Mouse (Mus musculus) hindbrain, embryonic 16.5 days (tissue): Measurements from ENCODE around the gene Efhc1. TPM values are rescaled to one million over a fixed set of nuclear protein-coding genes. Genes with fewer than 3 reads are reported as not detected.

ENCODE experiments used
- ATAC-seq: fragments of 200-750 bp; cut with Nextera tagmentation; 2 replicates; pipeline ENCODE4 v1.8.0; 2017; ENCODE audit warnings: moderate TSS enrichment, moderate library complexity
- H3K27ac ChIP-seq: fragments of 300-500 bp; sonication (generic); 2 replicates; pipeline ENCODE4 v1.5.1; 2014; ENCODE audit warnings: low read depth, mild to moderate bottlenecking, control low read depth, low read length, moderate library complexity
- H3K27me3 ChIP-seq: fragments of 300-500 bp; sonication (generic); replicated peaks from 2 replicates; pipeline ENCODE4 v1.6.1; 2014; ENCODE audit warnings: low read length; ENCODE audit not compliant: control insufficient read depth, insufficient read depth
- H3K36me3 ChIP-seq: fragments of 300-500 bp; sonication (generic); 2 replicates; pipeline ENCODE4 v1.6.1; 2014; ENCODE audit warnings: mild to moderate bottlenecking, low read length, moderate library complexity, mixed read lengths; ENCODE audit not compliant: control insufficient read depth, insufficient read depth
- H3K4me1 ChIP-seq: fragments of 300-500 bp; sonication (generic); 2 replicates; pipeline ENCODE4 v1.6.1; 2014; ENCODE audit warnings: low read depth, low read length; ENCODE audit not compliant: control insufficient read depth, insufficient read depth
- H3K4me2 ChIP-seq: fragments of 300-500 bp; sonication (generic); 2 replicates; pipeline ENCODE4 v1.6.1; 2014; ENCODE audit warnings: mild to moderate bottlenecking, low read length, control low read depth, moderate library complexity
- H3K4me3 ChIP-seq: fragments of 300-500 bp; sonication (generic); 2 replicates; pipeline ENCODE4 v1.5.1; 2014; ENCODE audit warnings: mild to moderate bottlenecking, low read length, control low read depth, moderate library complexity
- H3K9ac ChIP-seq: fragments of 300-500 bp; sonication (generic); 2 replicates; pipeline ENCODE4 v1.6.1; 2014; ENCODE audit warnings: low read depth, mild to moderate bottlenecking, control low read depth, low read length, moderate library complexity
- H3K9me3 ChIP-seq: fragments of 300-500 bp; sonication (generic); 2 replicates; pipeline ENCODE4 v1.6.1; 2014; ENCODE audit warnings: mild to moderate bottlenecking, low read length, moderate library complexity; ENCODE audit not compliant: control insufficient read depth
- WGBS: fragments of 180-500 bp; shearing (Covaris S2); extraction: QIAGEN DNeasy Blood & Tissue Kit; methylation state at CpG from one replicate; pipeline ENCODE4 v1.1.7; 2014; 5-methylcytosine and 5-hydroxymethylcytosine counted together
- polyA plus RNA-seq: library from polyadenylated mRNA; unstranded; fragments of >200 nt; fragmentation: Nextera tagmentation; extraction: Ambion mirVana; gene quantifications from 2 replicates; pipeline ENCODE4 v1.2.1, GENCODE M21; 2015

Efhc1 gene
- polyA plus RNA-seq, 1 experiment from 2014 or later: 3.8 TPM

- Histone ChIP-seq H3K4me3 (no peak overlapping the region), H3K4me2 (no peak overlapping the region), H3K27ac (no peak overlapping the region), H3K36me3 (peaks cover 5% of the 10 kb centered on the region), H3K9me3 (no peaks in the 10 kb centered on the region), H3K4me1 (no peaks in the 10 kb centered on the region), H3K27me3 (no peaks in the 10 kb centered on the region), H3K9ac (no peak overlapping the region)
- WGBS: 22% methylated on average over 3 of the region's 3 CpGs
- peak; percentile 60; the same call in 1 of the 2 replicates for ATAC-seq
Measured at GRCm38 (mm10) chr1:20939046-20939445, 12.4 kb upstream of the Efhc1 start.

DNA sequence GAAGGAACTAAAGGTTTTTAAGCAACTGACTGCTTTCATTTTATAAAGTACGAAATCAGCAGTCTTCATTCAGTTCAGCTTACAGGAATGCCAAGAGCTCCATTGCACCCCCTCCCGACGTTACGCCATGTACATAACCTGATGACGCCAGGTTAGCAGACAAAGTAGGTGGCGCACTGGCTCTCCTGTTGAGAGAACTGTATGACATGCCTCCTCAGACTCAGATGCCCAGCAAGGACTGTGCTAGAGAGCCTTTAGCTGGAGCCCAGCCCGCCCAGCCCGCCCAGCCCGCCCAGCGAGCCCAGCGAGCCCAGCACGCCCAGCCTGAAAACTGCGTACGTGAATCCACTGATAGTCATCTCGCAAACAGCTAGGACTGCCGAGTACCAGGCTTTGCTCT is 11.3 kb upstream of the Efhc1 start:
- Histone ChIP-seq H3K27ac (no peak overlapping the region), H3K4me2 (no peak overlapping the region), H3K36me3 (no peaks in the 10 kb centered on the region), H3K4me3 (no peak overlapping the region), H3K9ac (no peak overlapping the region), H3K4me1 (no peaks in the 10 kb centered on the region), H3K27me3 (no peaks in the 10 kb centered on the region), H3K9me3 (no peaks in the 10 kb centered on the region)
- ATAC-seq: 0 out of 2 replicates have a peak, but pooled peaks have one; percentile 37
- WGBS: 65% methylated on average over 16 of the region's 16 CpGs

- H3K9ac ChIP-seq: no peak overlapping the region
- ATAC-seq: no peak
- no peak overlapping the region for H3K4me3 ChIP-seq
- H3K36me3 ChIP-seq: no peaks in the 10 kb centered on the region
- no peaks in the 10 kb centered on the region for H3K9me3 ChIP-seq
- H3K27ac ChIP-seq: no peak overlapping the region
- H3K4me2 ChIP-seq: no peak overlapping the region
- H3K4me1 ChIP-seq: no peaks in the 10 kb centered on the region
- H3K27me3 ChIP-seq: no peaks in the 10 kb centered on the region
- 68% methylated on average over 2 of the region's 2 CpGs for WGBS
Measured at GRCm38 (mm10) chr1:20941322-20941721, 10.1 kb upstream of the Efhc1 start.

- no peak for ATAC-seq
- 83% methylated on average over 7 of the region's 7 CpGs for WGBS
Measured at GRCm38 (mm10) chr1:20941857-20942256, 9.6 kb upstream of the Efhc1 start.

GRCm38 (mm10) chr1:20943016-20943415 is 8.4 kb upstream of the Efhc1 start:
- no peak for ATAC-seq
- H3K4me2 ChIP-seq: no peak overlapping the region
- no peak overlapping the region for H3K4me3 ChIP-seq
- H3K27ac ChIP-seq: no peak overlapping the region
- H3K9ac ChIP-seq: no peak overlapping the region
- no peaks in the 10 kb centered on the region for H3K4me1 ChIP-seq
- no peaks in the 10 kb centered on the region for H3K36me3 ChIP-seq
- H3K9me3 ChIP-seq: no peaks in the 10 kb centered on the region
- H3K27me3 ChIP-seq: no peaks in the 10 kb centered on the region
- WGBS: 95% methylated on average over 2 of the region's 2 CpGs

More at GRCm38 (mm10) chr1:20941857-20942256, 9.6 kb upstream of the Efhc1 start:
- H3K9ac ChIP-seq: no peak overlapping the region
- H3K27ac ChIP-seq: no peak overlapping the region
- no peaks in the 10 kb centered on the region for H3K36me3 ChIP-seq
- no peaks in the 10 kb centered on the region for H3K4me1 ChIP-seq
- H3K4me3 ChIP-seq: no peak overlapping the region
- H3K4me2 ChIP-seq: no peak overlapping the region
- no peaks in the 10 kb centered on the region for H3K9me3 ChIP-seq
- H3K27me3 ChIP-seq: no peaks in the 10 kb centered on the region

- no peaks in the 10 kb centered on the region for H3K9me3 ChIP-seq
- H3K4me1 ChIP-seq: peaks cover 9% of the 10 kb centered on the region
- H3K36me3 ChIP-seq: no peaks in the 10 kb centered on the region
- peak overlapping the region; percentile 64 for H3K4me3 ChIP-seq
- peak overlapping the region; percentile 86 for H3K27ac ChIP-seq
- peak overlapping the region; percentile 83 for H3K9ac ChIP-seq
- WGBS: 1% methylated on average over 16 of the region's 16 CpGs
- no peak for ATAC-seq
- H3K4me2 ChIP-seq: peak overlapping the region; percentile 90
- H3K27me3 ChIP-seq: no peaks in the 10 kb centered on the region
Measured at GRCm38 (mm10) chr1:20951799-20952198, 373 bp downstream of the Efhc1 start.

DNA sequence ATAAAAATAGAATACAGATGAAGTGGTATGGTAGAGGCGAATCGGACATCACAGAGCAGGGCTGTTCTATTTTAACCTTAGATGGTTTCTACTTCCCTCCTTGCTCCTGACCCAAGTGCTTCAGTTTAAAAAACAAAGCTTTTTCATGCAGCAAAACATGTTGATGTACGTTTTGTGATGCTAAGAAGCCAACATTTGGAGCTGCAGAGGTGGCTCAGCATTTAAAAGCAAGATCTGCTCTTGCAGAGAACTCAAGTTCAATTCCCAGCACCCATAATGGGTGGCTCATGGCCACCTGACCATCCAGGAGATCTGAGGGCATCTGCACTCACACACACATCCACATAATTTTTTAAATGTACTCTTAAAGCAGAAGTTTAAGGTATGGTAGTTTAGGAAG is 3.5 kb downstream of the Efhc1 start:
- no peaks in the 10 kb centered on the region for H3K36me3 ChIP-seq
- 75% methylated on average over 3 of the region's 3 CpGs for WGBS
- H3K27ac ChIP-seq: no peak overlapping the region
- no peak for ATAC-seq
- H3K9me3 ChIP-seq: no peaks in the 10 kb centered on the region
- H3K4me1 ChIP-seq: peaks cover 9% of the 10 kb centered on the region
- H3K27me3 ChIP-seq: no peaks in the 10 kb centered on the region
- H3K9ac ChIP-seq: no peak overlapping the region
- no peak overlapping the region for H3K4me2 ChIP-seq
- H3K4me3 ChIP-seq: no peak overlapping the region

DNA sequence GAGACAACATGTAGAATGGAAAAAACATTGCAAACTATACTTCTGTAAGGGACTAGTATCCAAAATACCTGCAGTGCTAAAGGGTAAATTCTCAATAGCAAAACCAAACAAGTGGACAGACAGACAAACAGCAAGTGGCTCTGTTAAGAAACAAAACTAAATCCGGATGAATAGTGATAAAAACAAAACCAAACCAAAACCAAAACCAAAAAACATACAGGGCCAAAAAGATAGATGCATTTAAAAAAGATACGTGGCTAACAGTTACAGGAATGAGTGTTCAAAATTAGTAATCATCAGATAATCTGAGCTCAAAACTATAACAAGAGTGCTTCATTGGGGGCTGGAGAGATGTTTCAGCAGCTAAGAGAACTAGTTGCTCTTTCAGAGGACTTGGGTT is 18.2 kb downstream of the Efhc1 start:
- 89% methylated on average over 2 of the region's 2 CpGs for WGBS
- Histone ChIP-seq H3K36me3 (no peaks in the 10 kb centered on the region), H3K27ac (no peak overlapping the region), H3K9me3 (no peaks in the 10 kb centered on the region), H3K4me1 (no peaks in the 10 kb centered on the region), H3K4me3 (no peak overlapping the region), H3K4me2 (no peak overlapping the region), H3K9ac (no peak overlapping the region), H3K27me3 (no peaks in the 10 kb centered on the region)
- no peak for ATAC-seq

DNA sequence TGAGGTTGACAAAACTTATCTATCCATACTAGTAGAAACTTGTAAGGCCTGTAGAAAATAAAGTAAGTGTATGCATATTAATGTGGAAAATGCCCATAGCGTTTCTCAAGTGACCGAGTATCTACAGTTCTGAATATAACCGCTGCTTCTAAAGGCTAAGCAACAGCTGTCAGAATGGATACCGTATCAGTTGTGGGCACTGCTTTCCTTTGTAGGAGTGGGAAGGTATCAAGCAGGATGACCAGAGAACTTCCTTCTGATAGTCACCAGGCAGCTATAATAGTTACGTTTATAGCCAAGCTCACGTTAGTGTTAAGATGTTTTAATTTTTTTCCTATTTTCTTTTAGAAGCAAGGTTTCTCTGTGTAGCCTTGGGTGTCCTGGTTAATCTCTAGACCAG is 22.0 kb downstream of the Efhc1 start:
- no peaks in the 10 kb centered on the region for H3K9me3 ChIP-seq
- H3K27ac ChIP-seq: no peak overlapping the region
- H3K36me3 ChIP-seq: no peaks in the 10 kb centered on the region
- ATAC-seq: no peak
- H3K4me2 ChIP-seq: no peak overlapping the region
- no peaks in the 10 kb centered on the region for H3K4me1 ChIP-seq
- H3K27me3 ChIP-seq: no peaks in the 10 kb centered on the region
- no peak overlapping the region for H3K4me3 ChIP-seq
- no peak overlapping the region for H3K9ac ChIP-seq
- WGBS: over 99% methylated on average over 6 of the region's 6 CpGs
